Mouse (Mus musculus): Measurements from ENCODE around the gene Tmem181a. TPM values are rescaled to one million over a fixed set of nuclear protein-coding genes. Genes with fewer than 3 reads are reported as not detected.
"Not testable (repeated sequence)": the region's sequence is repeated elsewhere in the genome, so short reads cannot be mapped to it uniquely, and the experiment has no call there.

Tmem181a gene
- polyA plus RNA-seq, 1 experiment from 2014 or later: 18.3 TPM

GRCm38 (mm10) chr17:6270840-6271239, 14.2 kb downstream of the Tmem181a start:
- H3K4me1 ChIP-seq (replicated peaks; ENCODE audit: control insufficient read depth, insufficient read depth); H3K9me3 ChIP-seq (ENCODE audit: control insufficient read depth, low read length); H3K27me3 ChIP-seq (ENCODE audit: control insufficient read depth, insufficient read depth, low read length); H3K36me3 ChIP-seq (ENCODE audit: control insufficient read depth, insufficient read depth, low read length): not testable (repeated sequence)
- DNase-seq (ENCODE audit: low spot score) (peak; percentile 77), ATAC-seq (ENCODE audit: low FRiP score, low TSS enrichment) (0 out of 2 replicates have a peak, but pooled peaks have one; percentile 27)
- H3K4me2 ChIP-seq (replicated peaks; ENCODE audit: low read depth): peak overlapping the region; percentile 59
- peak overlapping the region; percentile 49 for H3K4me3 ChIP-seq (ENCODE audit: low read depth, low read length)
- under 1% methylated on average over 20 of the region's 25 CpGs for WGBS
- 0 out of 2 replicates have a peak overlapping the region, but pooled peaks have one; percentile 49 for H3K27ac ChIP-seq (replicated peaks)
- H3K9ac ChIP-seq (ENCODE audit: low read length): peak overlapping the region; percentile 66

DNA sequence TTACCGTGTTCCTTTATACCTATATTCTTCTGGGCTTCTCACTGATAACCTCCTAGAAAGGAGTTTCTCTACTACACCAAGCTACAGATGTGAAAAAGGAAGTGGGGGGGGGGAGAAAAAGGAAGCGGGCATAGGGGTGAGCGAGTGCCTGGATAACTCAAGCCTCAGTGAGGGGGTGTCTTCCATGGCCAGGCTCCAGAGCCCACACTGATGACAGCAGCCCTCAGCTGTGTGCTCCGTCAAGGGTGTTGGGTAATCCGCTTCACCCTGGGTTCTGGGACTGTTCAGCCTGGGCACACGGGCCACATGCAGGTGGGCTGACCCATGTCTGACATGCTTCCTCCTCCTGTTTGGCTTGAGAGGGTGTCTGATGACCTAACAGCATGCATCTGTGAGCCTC, 15.3 kb downstream of the Tmem181a start:
- H3K4me2 ChIP-seq (replicated peaks; ENCODE audit: low read depth); H3K9me3 ChIP-seq (ENCODE audit: control insufficient read depth, low read length); H3K27me3 ChIP-seq (ENCODE audit: control insufficient read depth, insufficient read depth, low read length); ATAC-seq (ENCODE audit: low FRiP score, low TSS enrichment); H3K4me3 ChIP-seq (ENCODE audit: low read depth, low read length); H3K4me1 ChIP-seq (replicated peaks; ENCODE audit: control insufficient read depth, insufficient read depth); H3K36me3 ChIP-seq (ENCODE audit: control insufficient read depth, insufficient read depth, low read length); H3K9ac ChIP-seq (ENCODE audit: low read length); H3K27ac ChIP-seq (replicated peaks): not testable (repeated sequence)
- 76% methylated on average over 6 of the region's 6 CpGs for WGBS
- DNase-seq (ENCODE audit: low spot score): peak; percentile 10

DNA sequence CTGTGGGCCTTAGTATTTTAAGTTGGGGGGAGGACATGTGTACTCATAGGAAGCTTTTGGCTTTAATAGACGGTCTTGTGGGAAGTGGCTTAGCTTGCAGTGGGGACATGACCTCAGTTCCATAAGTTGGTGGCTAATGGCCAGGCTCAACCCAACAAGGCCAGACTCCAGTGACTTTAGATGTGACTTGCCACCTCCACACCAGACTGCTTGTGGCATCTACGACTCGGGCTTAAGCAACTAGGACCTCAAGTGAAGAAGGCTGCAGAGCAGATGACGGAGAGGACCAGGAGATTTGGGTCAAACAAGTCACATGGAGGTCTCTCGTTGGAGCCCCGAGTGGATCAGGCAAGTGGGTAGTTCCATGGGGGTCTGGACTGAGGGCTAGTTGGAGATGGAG, 18.0 kb downstream of the Tmem181a start:
- not testable (repeated sequence) for DNase-seq (ENCODE audit: low spot score); H3K9me3 ChIP-seq (ENCODE audit: control insufficient read depth, low read length); H3K9ac ChIP-seq (ENCODE audit: low read length); H3K4me1 ChIP-seq (replicated peaks; ENCODE audit: control insufficient read depth, insufficient read depth); H3K27me3 ChIP-seq (ENCODE audit: control insufficient read depth, insufficient read depth, low read length); H3K36me3 ChIP-seq (ENCODE audit: control insufficient read depth, insufficient read depth, low read length); H3K27ac ChIP-seq (replicated peaks); H3K4me2 ChIP-seq (replicated peaks; ENCODE audit: low read depth); ATAC-seq (ENCODE audit: low FRiP score, low TSS enrichment); H3K4me3 ChIP-seq (ENCODE audit: low read depth, low read length)
- WGBS: 88% methylated on average over 4 of the region's 6 CpGs

DNA sequence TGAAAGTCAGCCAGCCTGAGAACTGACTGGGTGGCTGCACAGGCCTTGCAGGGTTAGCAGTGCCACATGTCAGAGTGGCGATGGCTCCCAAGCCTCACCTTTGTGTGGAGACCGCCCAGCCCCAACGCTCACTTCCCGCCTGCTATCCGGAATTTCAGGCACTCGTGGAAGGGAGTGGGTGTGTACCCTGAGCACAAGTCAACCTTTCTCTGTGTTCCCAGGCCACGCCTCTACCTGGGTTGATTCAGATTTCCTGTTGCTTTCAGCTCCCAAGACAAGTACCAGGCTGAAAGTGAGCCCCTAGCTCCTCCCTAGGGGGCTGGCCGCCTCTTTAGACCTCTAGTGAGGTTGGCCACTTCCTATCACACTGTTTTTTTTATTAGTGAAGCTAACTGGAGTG, 22.5 kb downstream of the Tmem181a start:
- not testable (repeated sequence) for H3K36me3 ChIP-seq (ENCODE audit: control insufficient read depth, insufficient read depth, low read length); H3K27me3 ChIP-seq (ENCODE audit: control insufficient read depth, insufficient read depth, low read length); H3K27ac ChIP-seq (replicated peaks); H3K9me3 ChIP-seq (ENCODE audit: control insufficient read depth, low read length); H3K4me2 ChIP-seq (replicated peaks; ENCODE audit: low read depth); H3K4me1 ChIP-seq (replicated peaks; ENCODE audit: control insufficient read depth, insufficient read depth); H3K4me3 ChIP-seq (ENCODE audit: low read depth, low read length); H3K9ac ChIP-seq (ENCODE audit: low read length)
- ATAC-seq (ENCODE audit: low FRiP score, low TSS enrichment): peak; percentile 95
- 41% methylated on average over 8 of the region's 8 CpGs for WGBS
- peak; percentile 76 for DNase-seq (ENCODE audit: low spot score)

DNA sequence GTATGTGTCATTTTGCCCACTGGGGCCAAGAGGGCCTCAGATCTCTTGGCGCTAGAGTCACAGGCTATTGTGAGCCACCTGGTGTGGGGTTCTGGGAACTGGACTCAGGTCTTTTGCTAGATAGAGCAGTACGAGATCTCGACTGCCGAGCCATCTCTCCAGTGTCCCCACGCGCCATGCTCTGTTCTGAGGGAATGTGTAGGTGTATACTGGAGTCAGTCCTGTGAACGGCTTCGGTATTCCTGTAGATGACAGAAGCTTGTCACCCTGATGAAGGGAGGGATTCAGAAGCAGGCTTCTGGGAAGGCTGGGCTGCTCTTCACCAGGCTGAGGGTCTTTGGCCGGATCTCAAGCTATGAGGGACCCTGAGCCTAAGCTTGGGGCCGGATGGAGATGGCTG, 23.1 kb downstream of the Tmem181a start:
- H3K9ac ChIP-seq (ENCODE audit: low read length); ATAC-seq (ENCODE audit: low FRiP score, low TSS enrichment); H3K4me3 ChIP-seq (ENCODE audit: low read depth, low read length); DNase-seq (ENCODE audit: low spot score); H3K4me2 ChIP-seq (replicated peaks; ENCODE audit: low read depth); H3K4me1 ChIP-seq (replicated peaks; ENCODE audit: control insufficient read depth, insufficient read depth); H3K27me3 ChIP-seq (ENCODE audit: control insufficient read depth, insufficient read depth, low read length); H3K9me3 ChIP-seq (ENCODE audit: control insufficient read depth, low read length); H3K27ac ChIP-seq (replicated peaks); H3K36me3 ChIP-seq (ENCODE audit: control insufficient read depth, insufficient read depth, low read length): not testable (repeated sequence)
- WGBS: 81% methylated on average over 7 of the region's 10 CpGs

DNA sequence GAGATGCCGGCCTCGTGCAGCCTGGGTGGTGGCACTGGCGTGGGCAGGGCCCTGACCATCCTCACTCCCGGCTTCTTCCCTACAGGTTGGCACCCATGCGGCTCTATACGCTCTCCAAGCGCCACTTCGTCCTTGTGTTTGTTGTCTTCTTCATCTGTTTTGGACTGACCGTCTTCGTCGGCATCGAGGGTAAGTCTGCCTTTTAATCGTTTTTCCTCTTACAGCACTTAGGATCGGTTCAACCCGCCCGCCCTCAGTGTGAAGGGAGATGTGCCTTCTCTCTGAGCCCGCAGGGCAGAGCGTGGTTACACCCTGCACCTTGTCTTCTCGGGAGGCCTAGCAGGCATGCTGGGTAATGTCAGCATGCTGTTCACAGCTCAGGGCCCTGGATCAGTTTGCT, 23.9 kb downstream of the Tmem181a start:
- H3K4me1 ChIP-seq (replicated peaks; ENCODE audit: control insufficient read depth, insufficient read depth); H3K4me3 ChIP-seq (ENCODE audit: low read depth, low read length); H3K27me3 ChIP-seq (ENCODE audit: control insufficient read depth, insufficient read depth, low read length); H3K9ac ChIP-seq (ENCODE audit: low read length); H3K36me3 ChIP-seq (ENCODE audit: control insufficient read depth, insufficient read depth, low read length); DNase-seq (ENCODE audit: low spot score); ATAC-seq (ENCODE audit: low FRiP score, low TSS enrichment); H3K9me3 ChIP-seq (ENCODE audit: control insufficient read depth, low read length); H3K27ac ChIP-seq (replicated peaks); H3K4me2 ChIP-seq (replicated peaks; ENCODE audit: low read depth): not testable (repeated sequence)
- 90% methylated on average over 13 of the region's 19 CpGs for WGBS

DNA sequence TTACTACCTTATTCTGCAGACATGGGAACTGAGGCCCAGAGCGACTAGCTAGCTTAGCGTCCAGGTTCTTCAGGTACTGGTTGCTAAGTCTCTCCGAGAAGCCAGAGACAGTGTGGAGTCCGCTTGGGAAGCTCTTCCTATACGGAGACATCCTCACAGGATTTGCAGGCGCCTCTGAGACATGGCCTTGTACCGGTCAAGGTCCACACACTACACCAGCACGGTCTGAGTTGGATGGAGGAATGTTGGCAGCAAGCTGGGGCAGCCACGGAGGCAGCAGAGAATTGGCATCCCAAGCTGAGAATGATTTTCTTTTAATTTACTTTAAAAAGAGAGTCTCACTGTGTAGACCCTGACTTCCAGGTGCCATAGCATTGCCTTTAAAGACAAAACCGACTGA, 26.5 kb downstream of the Tmem181a start:
- not testable (repeated sequence) for H3K36me3 ChIP-seq (ENCODE audit: control insufficient read depth, insufficient read depth, low read length); H3K4me1 ChIP-seq (replicated peaks; ENCODE audit: control insufficient read depth, insufficient read depth); H3K9ac ChIP-seq (ENCODE audit: low read length); H3K27ac ChIP-seq (replicated peaks); H3K4me2 ChIP-seq (replicated peaks; ENCODE audit: low read depth); ATAC-seq (ENCODE audit: low FRiP score, low TSS enrichment); DNase-seq (ENCODE audit: low spot score); H3K9me3 ChIP-seq (ENCODE audit: control insufficient read depth, low read length); H3K27me3 ChIP-seq (ENCODE audit: control insufficient read depth, insufficient read depth, low read length); H3K4me3 ChIP-seq (ENCODE audit: low read depth, low read length)
- WGBS: 94% methylated on average over 8 of the region's 10 CpGs

DNA sequence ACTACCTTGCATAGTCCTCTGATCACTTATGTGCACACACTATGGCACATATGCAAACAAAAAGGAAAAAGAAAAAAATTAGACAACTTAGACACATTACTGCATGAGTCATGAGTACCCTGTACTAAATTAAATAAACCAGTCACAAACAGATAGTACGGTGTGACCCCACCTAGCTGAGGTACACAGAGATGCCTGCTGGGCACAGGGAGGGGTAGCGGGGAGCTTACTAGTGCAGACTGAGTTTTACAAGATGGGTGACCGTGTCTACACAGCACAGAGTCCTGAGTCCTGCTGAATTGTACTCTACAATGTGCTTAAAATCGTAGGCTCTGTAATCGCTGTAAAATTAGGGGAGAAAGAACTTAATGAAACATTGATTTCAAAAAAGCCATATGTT, 29.5 kb downstream of the Tmem181a start:
- H3K27me3 ChIP-seq (ENCODE audit: control insufficient read depth, insufficient read depth, low read length); H3K27ac ChIP-seq (replicated peaks); H3K4me2 ChIP-seq (replicated peaks; ENCODE audit: low read depth); H3K9me3 ChIP-seq (ENCODE audit: control insufficient read depth, low read length); DNase-seq (ENCODE audit: low spot score); H3K36me3 ChIP-seq (ENCODE audit: control insufficient read depth, insufficient read depth, low read length); H3K4me1 ChIP-seq (replicated peaks; ENCODE audit: control insufficient read depth, insufficient read depth); H3K9ac ChIP-seq (ENCODE audit: low read length); H3K4me3 ChIP-seq (ENCODE audit: low read depth, low read length): not testable (repeated sequence)
- ATAC-seq (ENCODE audit: low FRiP score, low TSS enrichment): peak; percentile 54; the same call in 1 of the 2 replicates
- 85% methylated on average over 5 of the region's 5 CpGs for WGBS

GRCm38 (mm10) chr17:6289045-6289444, 32.4 kb downstream of the Tmem181a start:
- not testable (repeated sequence) for H3K27me3 ChIP-seq (ENCODE audit: control insufficient read depth, insufficient read depth, low read length); H3K9ac ChIP-seq (ENCODE audit: low read length); DNase-seq (ENCODE audit: low spot score); H3K36me3 ChIP-seq (ENCODE audit: control insufficient read depth, insufficient read depth, low read length); H3K9me3 ChIP-seq (ENCODE audit: control insufficient read depth, low read length); H3K4me2 ChIP-seq (replicated peaks; ENCODE audit: low read depth); H3K27ac ChIP-seq (replicated peaks); ATAC-seq (ENCODE audit: low FRiP score, low TSS enrichment); H3K4me3 ChIP-seq (ENCODE audit: low read depth, low read length); H3K4me1 ChIP-seq (replicated peaks; ENCODE audit: control insufficient read depth, insufficient read depth)
- WGBS: 85% methylated on average over 9 of the region's 12 CpGs

Measured in stomach, postnatal 0 days (tissue).